Mouse (Mus musculus) splenic B cell, adult 2 months (primary cell): ENCODE data around the gene Prepl.
A peak's percentile ranks its signal among the peaks of the same experiment; 100 is the strongest.

Experiments used
- DNase-seq: peaks from one replicate; pipeline ENCODE4 v3.0.0-alpha.2; 2011; ENCODE audit warnings: low read depth, low spot score
- H3K27me3 ChIP-seq: 2 replicates; pipeline ENCODE4 v1.6.1; 2012; ENCODE audit warnings: mild to moderate bottlenecking, low read length, moderate library complexity, mixed read lengths; ENCODE audit not compliant: control insufficient read depth, poor library complexity, insufficient read depth, severe bottlenecking
- H3K36me3 ChIP-seq: 2 replicates; pipeline ENCODE4 v1.6.1; 2012; ENCODE audit warnings: mild to moderate bottlenecking, low read length, moderate library complexity, mixed read lengths; ENCODE audit not compliant: control insufficient read depth, poor library complexity, insufficient read depth, severe bottlenecking

Gene Prepl

DNA sequence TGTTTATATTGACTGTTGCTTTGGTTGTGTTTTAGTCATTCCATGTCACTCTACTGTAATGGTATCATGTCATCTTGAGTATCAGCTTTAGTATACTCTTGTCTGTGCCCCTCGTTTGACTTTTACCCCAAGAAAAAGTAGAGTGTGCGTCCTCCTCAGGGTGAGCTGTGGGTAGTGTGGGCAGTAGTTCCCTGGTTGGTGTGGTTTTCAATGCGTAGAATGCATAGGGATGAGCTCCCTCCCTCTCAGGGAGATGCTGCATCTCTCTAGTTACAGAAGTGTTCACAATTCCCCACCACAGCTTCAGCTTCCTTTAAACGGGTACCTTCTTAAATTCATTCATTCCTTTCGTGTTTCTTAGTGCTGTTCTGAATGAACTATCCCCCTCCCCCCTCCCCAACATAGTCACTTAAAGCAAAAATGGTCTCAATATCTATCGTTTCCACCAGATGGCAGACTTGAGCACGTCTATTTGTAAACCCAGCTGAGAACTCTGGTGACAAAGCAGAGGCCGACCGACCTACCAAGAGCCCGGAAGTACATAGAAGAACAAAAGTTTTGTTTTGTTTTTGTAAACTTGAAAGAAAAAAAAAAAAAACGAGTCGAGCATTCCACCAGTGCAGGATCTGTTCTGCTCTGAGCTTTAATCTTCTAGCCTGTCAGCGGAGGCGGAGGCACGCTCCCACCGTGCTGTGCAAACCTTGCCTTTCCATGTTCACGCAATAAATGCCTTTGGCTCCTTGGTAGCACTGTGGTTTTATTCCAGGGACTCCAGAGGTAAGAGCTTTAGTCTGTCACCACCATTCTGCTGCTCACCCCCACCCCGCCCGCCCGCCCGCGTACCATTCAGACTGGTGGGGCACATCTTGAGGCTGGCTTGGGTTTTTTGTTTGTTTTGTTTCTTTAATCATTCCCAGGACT, 66.5 kb downstream of the Prepl start:
- peak; percentile 82 for DNase-seq
- Histone ChIP-seq H3K36me3 (no peaks in the 10 kb centered on the region), H3K27me3 (no peaks in the 10 kb centered on the region)

DNA sequence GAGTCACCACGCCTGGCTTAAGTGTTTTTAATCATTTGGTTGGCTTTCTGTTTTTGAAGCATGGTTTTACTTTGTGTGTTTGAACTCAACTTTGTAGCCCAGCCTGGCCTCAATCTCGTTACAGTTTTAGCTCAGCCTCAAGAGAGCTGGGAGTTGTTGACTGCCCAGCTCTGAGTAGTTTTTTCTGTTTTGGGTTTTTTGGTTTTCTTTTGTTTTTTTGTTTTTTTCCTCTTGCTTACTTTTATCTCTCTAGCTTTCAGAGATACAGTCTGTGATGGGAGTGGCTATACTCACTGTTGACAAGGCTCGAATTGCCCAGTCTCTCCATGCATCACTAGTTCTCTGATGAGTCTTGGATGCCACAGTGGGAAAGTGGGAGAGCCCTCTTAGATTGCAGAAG, 69.7 kb downstream of the Prepl start:
- no peaks in the 10 kb centered on the region for H3K36me3 ChIP-seq
- no peak for DNase-seq
- H3K27me3 ChIP-seq = no peaks in the 10 kb centered on the region

DNA sequence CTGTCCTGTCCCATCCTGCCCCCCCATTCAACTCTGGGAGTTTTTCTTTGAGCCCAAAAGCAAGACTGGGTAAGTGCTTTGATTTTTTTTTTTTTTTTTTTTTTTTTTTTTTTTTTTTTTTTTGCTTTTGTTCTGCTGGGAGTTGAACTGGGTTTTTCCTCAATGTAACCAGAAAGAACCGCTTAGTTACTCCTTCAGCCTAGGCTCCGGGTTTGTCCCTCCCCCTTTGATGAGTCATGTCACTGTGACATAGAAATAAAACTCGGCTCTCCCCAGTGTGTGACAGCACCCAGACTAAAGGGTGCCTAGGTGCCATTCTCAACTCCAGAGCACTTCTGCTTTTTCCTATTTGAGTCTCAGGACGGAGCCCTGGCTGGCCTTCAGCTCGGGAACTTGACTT, 71.2 kb downstream of the Prepl start:
- DNase-seq = peak; percentile 19
- H3K36me3 ChIP-seq = no peaks in the 10 kb centered on the region
- no peaks in the 10 kb centered on the region for H3K27me3 ChIP-seq

DNA sequence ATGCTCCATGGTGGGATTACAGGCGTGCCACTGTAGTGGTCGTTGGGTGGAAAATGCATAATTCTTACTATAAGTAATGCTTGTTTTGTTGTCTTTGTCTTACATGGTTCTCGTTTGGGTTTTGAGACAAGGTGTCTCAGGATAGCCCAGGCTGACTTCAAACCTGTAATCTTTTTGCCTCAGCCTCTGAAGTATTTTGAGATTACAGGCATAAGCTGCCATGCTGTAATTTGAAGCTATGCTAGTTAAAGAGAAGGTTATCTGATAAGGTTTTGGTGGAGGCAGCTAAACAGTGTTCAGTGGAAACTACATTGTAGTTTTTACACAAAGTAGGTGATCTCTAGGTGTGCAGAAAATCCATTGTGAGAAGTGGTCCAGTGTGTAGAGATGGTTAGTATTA, 71.7 kb downstream of the Prepl start:
- DNase-seq = no peak
- Histone ChIP-seq H3K36me3 (no peaks in the 10 kb centered on the region), H3K27me3 (no peaks in the 10 kb centered on the region)

DNA sequence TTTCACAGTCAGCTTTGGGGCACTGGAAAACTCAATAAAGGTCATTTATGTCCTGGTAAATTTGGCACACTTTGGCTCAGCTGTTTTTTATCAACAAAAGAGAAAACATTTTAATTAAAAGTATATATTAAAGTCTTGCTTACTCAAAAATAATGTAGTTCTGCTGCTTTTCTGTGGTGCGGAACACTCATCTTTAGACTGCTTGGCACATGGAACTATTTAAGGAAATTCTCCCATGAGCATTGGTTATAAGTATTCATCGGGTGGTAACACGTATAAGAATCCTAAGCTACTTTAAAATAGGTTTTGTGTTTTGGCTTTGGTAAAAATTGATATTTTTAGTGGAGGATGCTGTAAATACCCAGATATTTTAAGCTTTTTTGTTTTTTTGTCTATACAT, 75.4 kb downstream of the Prepl start:
- no peak for DNase-seq
- Histone ChIP-seq H3K36me3 (no peaks in the 10 kb centered on the region; the same call in 1 of the 2 replicates), H3K27me3 (no peaks in the 10 kb centered on the region)

DNA sequence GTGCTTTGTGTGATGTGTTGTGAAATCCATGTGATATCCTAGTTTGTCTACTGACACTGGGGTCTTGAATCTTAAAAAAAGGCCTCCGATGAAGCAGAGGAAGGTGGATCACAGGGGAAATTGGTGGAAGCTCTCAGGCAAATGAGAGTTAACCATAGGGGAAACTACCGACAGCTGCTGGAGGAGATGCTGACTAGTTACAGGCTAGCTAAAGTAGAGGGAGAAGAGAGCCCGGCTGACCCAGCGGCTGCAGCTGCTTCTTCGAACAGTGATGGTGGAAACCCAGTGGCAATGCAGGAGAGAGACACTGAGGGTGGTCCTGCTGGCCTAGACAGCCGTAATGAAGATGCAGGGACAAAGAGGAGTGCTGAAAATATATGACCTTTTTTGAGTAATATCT, 76.6 kb downstream of the Prepl start:
- no peaks in the 10 kb centered on the region for H3K27me3 ChIP-seq

More for the DNA sequence above, 76.6 kb downstream of the Prepl start:
- DNase-seq = no peak
- H3K36me3 ChIP-seq = no peaks in the 10 kb centered on the region; the same call in 1 of the 2 replicates
